Mouse (Mus musculus) CH12.LX (cell line): Measurements from ENCODE around the gene Smc1b. TPM values are rescaled to one million over a fixed set of nuclear protein-coding genes. Genes with fewer than 3 reads are reported as not detected.

Experiments used
- DNase-seq: peaks from one replicate; pipeline ENCODE4 v3.0.0-alpha.2; 2013; ENCODE audit errors: extremely low read depth
- H3K27ac ChIP-seq: 2 replicates; pipeline ENCODE4 v1.5.1; 2012; ENCODE audit warnings: low read depth, mild to moderate bottlenecking, control low read depth, moderate library complexity; ENCODE audit not compliant: insufficient read depth
- H3K27me3 ChIP-seq: replicated peaks from 2 replicates; pipeline ENCODE3; 2012; ENCODE audit warnings: inconsistent platforms
- H3K36me3 ChIP-seq, 2 experiments: replicated peaks in 1 of 2; 2 replicates each; pipeline versions ENCODE3 to v1.6.1; 2012; ENCODE audit warnings: inconsistent platforms in 1 of 2, low read length in 1 of 2, mild to moderate bottlenecking in 1 of 2, mixed read lengths in 1 of 2, moderate library complexity in 1 of 2; ENCODE audit not compliant: control insufficient read depth in 1 of 2, insufficient read depth in 1 of 2
- H3K4me1 ChIP-seq, 2 experiments: 2 replicates each; pipeline ENCODE4 v1.6.1; 2012; ENCODE audit warnings: inconsistent platforms in 1 of 2, moderate library complexity in 1 of 2; ENCODE audit not compliant: insufficient read depth in 2 of 2, control insufficient read depth in 1 of 2
- H3K4me2 ChIP-seq: 2 replicates; pipeline ENCODE4 v1.6.1; 2012; ENCODE audit warnings: low read depth, mild to moderate bottlenecking, control low read depth; ENCODE audit not compliant: poor library complexity, insufficient read depth, severe bottlenecking
- H3K4me3 ChIP-seq, 3 experiments: fragments of 150-350 bp in 1 of 3; sonication (generic) in 1 of 3; replicated peaks in 1 of 3; 2 replicates each; pipeline versions ENCODE3 to v1.5.1; 2011 to 2012; ENCODE audit warnings: low read depth in 2 of 3, low read length in 2 of 3, mild to moderate bottlenecking in 2 of 3, moderate library complexity in 2 of 3, control low read depth in 1 of 3, improper control_type of control experiment in 1 of 3, inconsistent platforms in 1 of 3, mixed read lengths in 1 of 3; ENCODE audit not compliant: poor library complexity in 1 of 3
- H3K79me2 ChIP-seq: replicated peaks from 2 replicates; pipeline ENCODE4 v1.6.1; 2012; ENCODE audit warnings: mild to moderate bottlenecking, moderate library complexity; ENCODE audit not compliant: control insufficient read depth, poor library complexity, insufficient read depth, severe bottlenecking; ENCODE audit errors: extremely low read depth
- H3K9ac ChIP-seq: 2 replicates; pipeline ENCODE4 v1.6.1; 2012; ENCODE audit warnings: low read depth, mild to moderate bottlenecking, control low read depth, moderate library complexity; ENCODE audit not compliant: insufficient read depth
- H3K9me3 ChIP-seq: replicated peaks from 2 replicates; pipeline ENCODE3; 2012; ENCODE audit warnings: low read length, inconsistent platforms, mixed read lengths
- BHLHE40 ChIP-seq: IDR thresholded peaks from 2 replicates; pipeline ENCODE4 v1.6.1; 2011; ENCODE audit warnings: mild to moderate bottlenecking, low read depth, low read length, improper control_type of control experiment
- CHD1 ChIP-seq: IDR thresholded peaks from 2 replicates; pipeline ENCODE4 v1.6.1; 2012; ENCODE audit warnings: low read depth, low read length, improper control_type of control experiment, inconsistent platforms
- CHD2 ChIP-seq: IDR thresholded peaks from 2 replicates; pipeline ENCODE4 v1.6.1; 2011; ENCODE audit warnings: low read length, improper control_type of control experiment
- CTCF ChIP-seq, 2 experiments: IDR thresholded peaks in 1 of 2; conservative IDR thresholded peaks in 1 of 2; 2 replicates each; pipeline ENCODE4 v1.5.1; 2011 to 2012; ENCODE audit warnings: low read depth in 2 of 2, low read length in 2 of 2, improper control_type of control experiment in 1 of 2, inconsistent platforms in 1 of 2, mild to moderate bottlenecking in 1 of 2, moderate library complexity in 1 of 2
- EP300 ChIP-seq: IDR thresholded peaks from 2 replicates; pipeline ENCODE4 v1.6.1; 2011; ENCODE audit warnings: low read length, improper control_type of control experiment
- GABPA ChIP-seq: IDR thresholded peaks from 2 replicates; pipeline ENCODE4 v1.6.1; 2012; ENCODE audit warnings: low read depth, low read length, improper control_type of control experiment, inconsistent platforms; ENCODE audit not compliant: insufficient replicate concordance
- HCFC1 ChIP-seq: IDR thresholded peaks from 2 replicates; pipeline ENCODE4 v1.6.1; 2012; ENCODE audit warnings: low read depth, mild to moderate bottlenecking, inconsistent platforms, low read length, improper control_type of control experiment
- JUN ChIP-seq: IDR thresholded peaks from 2 replicates; pipeline ENCODE4 v1.6.1; 2011; ENCODE audit warnings: low read depth, mild to moderate bottlenecking, low read length, improper control_type of control experiment, moderate library complexity; ENCODE audit not compliant: insufficient read depth
- JUND ChIP-seq: conservative IDR thresholded peaks from 2 replicates; pipeline ENCODE4 v1.6.1; 2011; ENCODE audit warnings: low read depth, low read length, improper control_type of control experiment
- MAFK ChIP-seq: IDR thresholded peaks from 2 replicates; pipeline ENCODE4 v1.6.1; 2011; ENCODE audit warnings: low read length, improper control_type of control experiment; ENCODE audit not compliant: insufficient replicate concordance
- MEF2A ChIP-seq: IDR thresholded peaks from 2 replicates; pipeline ENCODE4 v1.6.1; 2014; ENCODE audit warnings: low read depth, mild to moderate bottlenecking, inconsistent platforms, low read length, improper control_type of control experiment, borderline replicate concordance
- MYC ChIP-seq: IDR thresholded peaks from 2 replicates; pipeline ENCODE4 v1.6.1; 2011; ENCODE audit warnings: low read depth, mild to moderate bottlenecking, improper control_type of control experiment, low read length
- NELFE ChIP-seq: IDR thresholded peaks from 2 replicates; pipeline ENCODE4 v1.6.1; 2011; ENCODE audit warnings: low read depth, low read length, improper control_type of control experiment
- PAX5 ChIP-seq: IDR thresholded peaks from 2 replicates; pipeline ENCODE4 v1.6.1; 2012; ENCODE audit warnings: low read length, inconsistent platforms, mixed read lengths
- SIN3A ChIP-seq: IDR thresholded peaks from 2 replicates; pipeline ENCODE4 v1.6.1; 2012; ENCODE audit warnings: low read length, improper control_type of control experiment, inconsistent platforms
- TBP ChIP-seq: conservative IDR thresholded peaks from 2 replicates; pipeline ENCODE4 v1.6.1; 2011; ENCODE audit warnings: low read depth, low read length, improper control_type of control experiment
- TCF12 ChIP-seq: IDR thresholded peaks from 2 replicates; pipeline ENCODE4 v1.6.1; 2014; ENCODE audit warnings: low read depth, mild to moderate bottlenecking, inconsistent platforms, low read length, improper control_type of control experiment
- USF1 ChIP-seq: IDR thresholded peaks from 2 replicates; pipeline ENCODE4 v1.6.1; 2014; ENCODE audit warnings: low read depth, mild to moderate bottlenecking, inconsistent platforms, low read length, improper control_type of control experiment
- ZC3H11A ChIP-seq: IDR thresholded peaks from 2 replicates; pipeline ENCODE4 v1.6.1; 2012; ENCODE audit warnings: low read depth, mild to moderate bottlenecking, inconsistent platforms, low read length, improper control_type of control experiment
- ZKSCAN1 ChIP-seq: IDR thresholded peaks from 2 replicates; pipeline ENCODE4 v1.6.1; 2012; ENCODE audit warnings: low read depth, inconsistent platforms, low read length, improper control_type of control experiment, borderline replicate concordance
- ZNF384 ChIP-seq: IDR thresholded peaks from 2 replicates; pipeline ENCODE4 v1.6.1; 2012; ENCODE audit warnings: low read depth, low read length, improper control_type of control experiment, inconsistent platforms
- dilution Hi-C: fragments of 300-500 bp; cut with MboI; formaldehyde crosslinking; loops from 2 replicates; pipeline ENCODE4 v1.14.3; 2020; ENCODE audit warnings: low sequenced_read_pairs; ENCODE audit not compliant: extremely low pct_unique_long_range_greater_than_20kb, extremely low pct_ligation_motif_present
- in situ Hi-C: fragments of 300-500 bp; cut with MboI; formaldehyde crosslinking; loops from 3 replicates; pipeline ENCODE4 v1.14.3; 2019; ENCODE audit warnings: low sequenced_read_pairs, low pct_ligation_motif_present, low pct_unique_long_range_greater_than_20kb, mixed read lengths
- polyA plus RNA-seq: library from polyadenylated mRNA; unstranded; fragments of >175 nt; gene quantifications from 2 replicates; pipeline ENCODE4 v1.2.1, GENCODE M21; 2012; ENCODE audit warnings: low read depth; ENCODE audit not compliant: insufficient read length
- total RNA-seq, 2 experiments: library from RNA; depleted of rRNA; stranded (reverse); fragments of 300-350 nt in 1 of 2; fragments of >200 nt in 1 of 2; gene quantifications; 2 replicates each; pipeline ENCODE4 v1.2.3; 2012 to 2014

The Smc1b gene
- total and polyA plus RNA-seq, 3 experiments: not detected

DNA sequence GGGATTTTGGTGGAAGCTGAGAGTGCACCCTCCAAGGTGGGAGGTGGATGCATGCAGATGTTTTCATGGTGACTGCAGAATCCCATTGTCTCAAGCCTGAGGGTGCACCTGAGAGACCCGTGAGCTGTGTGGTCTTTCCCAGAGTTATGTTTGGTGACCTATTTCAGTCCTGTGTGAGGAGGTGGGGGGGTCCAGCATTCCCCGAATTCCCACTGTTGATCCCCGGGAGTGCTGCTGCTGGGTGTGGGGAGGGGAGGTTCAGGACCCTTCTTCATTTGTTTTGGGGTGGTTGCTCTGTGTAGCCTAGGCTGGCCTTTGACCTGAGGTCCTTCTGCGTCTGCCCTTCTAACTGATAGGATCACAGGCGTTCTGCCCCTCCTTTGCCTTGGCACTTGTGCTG, 88.0 kb downstream of the Smc1b start:
- Histone ChIP-seq H3K4me3 (no peak overlapping the region), H3K9me3 (no peaks in the 10 kb centered on the region), H3K27ac (no peak overlapping the region), H3K79me2 (no peaks in the 10 kb centered on the region), H3K4me1 (peaks cover 5 to 38% of the 10 kb centered on the region in 2 experiments), H3K27me3 (no peaks in the 10 kb centered on the region), H3K4me2 (no peak overlapping the region), H3K36me3 (peaks cover 14 to 70% of the 10 kb centered on the region in 2 experiments), H3K9ac (no peak overlapping the region)
- TF ChIP-seq TCF12: no peak
- no peak for TF ChIP-seq ZKSCAN1
- no peak for TF ChIP-seq MAFK
- no peak for TF ChIP-seq BHLHE40
- no peak for TF ChIP-seq MYC
- no peak for TF ChIP-seq ZNF384
- TF ChIP-seq NELFE: no peak
- no peak for TF ChIP-seq ZC3H11A
- no peak for TF ChIP-seq TBP
- TF ChIP-seq USF1: no peak
- TF ChIP-seq CTCF (conservative IDR thresholded peaks at IDR 0.05 in 1 of 2, IDR thresholded peaks at IDR 0.05 in 1 of 2; ENCODE audit: low read depth in 2 of 2, low read length in 2 of 2): no peak
- TF ChIP-seq SIN3A: no peak
- no peak for TF ChIP-seq JUND
- TF ChIP-seq JUN: no peak
- TF ChIP-seq MEF2A: no peak
- TF ChIP-seq HCFC1: no peak
- TF ChIP-seq CHD1: no peak
- no peak for DNase-seq
- in situ Hi-C loops (no loop called here), dilution Hi-C loops (no loop called here)

DNA sequence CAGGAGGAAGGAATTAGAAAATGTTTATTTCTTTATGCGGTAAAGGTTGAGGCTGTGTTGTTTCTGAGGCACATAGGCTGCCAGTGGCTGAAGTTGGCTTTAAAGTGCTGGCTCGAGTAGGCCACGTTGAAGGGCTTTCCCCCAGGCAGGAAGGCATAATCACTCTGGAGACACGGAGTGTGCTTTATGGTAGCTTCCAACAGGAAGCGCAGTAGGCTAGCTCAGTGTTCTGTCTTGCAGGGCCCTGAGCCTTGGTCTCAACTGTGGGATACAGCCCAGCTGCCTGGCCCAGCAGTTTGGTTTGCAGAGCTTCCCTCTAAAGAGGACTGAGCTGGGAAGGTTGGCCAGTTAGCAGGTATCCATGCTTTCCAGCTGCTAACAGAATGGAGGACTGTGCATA, 88.6 kb downstream of the Smc1b start:
- H3K4me2 ChIP-seq: no peak overlapping the region
- dilution Hi-C loops: no loop called here

More for the DNA sequence above, 88.6 kb downstream of the Smc1b start:
- H3K4me3 ChIP-seq: no peak overlapping the region
- no peak overlapping the region for H3K9ac ChIP-seq
- H3K79me2 ChIP-seq: no peaks in the 10 kb centered on the region
- H3K9me3 ChIP-seq: no peaks in the 10 kb centered on the region
- H3K27me3 ChIP-seq: no peaks in the 10 kb centered on the region
- H3K36me3 ChIP-seq: peaks cover 10 to 64% of the 10 kb centered on the region in 2 experiments
- no peak for TF ChIP-seq EP300
- TF ChIP-seq GABPA: no peak
- TF ChIP-seq CHD2: no peak
- TF ChIP-seq CHD1: no peak
- no peak for TF ChIP-seq MEF2A
- TF ChIP-seq HCFC1: no peak
- no peak for TF ChIP-seq PAX5
- TF ChIP-seq SIN3A: no peak
- no peak for TF ChIP-seq JUN
- TF ChIP-seq JUND: no peak
- in situ Hi-C loops: no loop called here
- DNase-seq: no peak
- H3K27ac ChIP-seq: no peak overlapping the region
- peaks cover 7 to 45% of the 10 kb centered on the region in 2 experiments for H3K4me1 ChIP-seq
